Mouse (Mus musculus) neural tube, embryonic 12.5 days (tissue): ENCODE data around the gene Prok1. TPM values are rescaled to one million over a fixed set of nuclear protein-coding genes. Genes with fewer than 3 reads are reported as not detected.

Source experiments
- ATAC-seq: fragments of 200-750 bp; cut with Nextera tagmentation; 2 replicates; pipeline ENCODE4 v1.8.0; 2017; ENCODE audit warnings: low read depth, mild to moderate bottlenecking, moderate TSS enrichment, moderate library complexity; ENCODE audit not compliant: low FRiP score
- H3K27ac ChIP-seq: fragments of 300-500 bp; sonication (generic); 2 replicates; pipeline ENCODE4 v1.5.1; 2016
- H3K27me3 ChIP-seq: fragments of 300-500 bp; sonication (generic); replicated peaks from 2 replicates; pipeline ENCODE4 v1.6.1; 2016; ENCODE audit warnings: mild to moderate bottlenecking
- H3K36me3 ChIP-seq: fragments of 300-500 bp; sonication (generic); 2 replicates; pipeline ENCODE4 v1.6.1; 2016; ENCODE audit warnings: mild to moderate bottlenecking
- H3K4me1 ChIP-seq: fragments of 300-500 bp; sonication (generic); 2 replicates; pipeline ENCODE4 v1.6.1; 2016
- H3K4me2 ChIP-seq: fragments of 300-500 bp; sonication (generic); replicated peaks from 2 replicates; pipeline ENCODE4 v1.6.1; 2016; ENCODE audit warnings: mild to moderate bottlenecking
- H3K4me3 ChIP-seq: fragments of 300-500 bp; sonication (generic); 2 replicates; pipeline ENCODE4 v1.5.1; 2016
- H3K9ac ChIP-seq: fragments of 300-500 bp; sonication (generic); 2 replicates; pipeline ENCODE4 v1.6.1; 2016; ENCODE audit warnings: mild to moderate bottlenecking
- H3K9me3 ChIP-seq: fragments of 300-500 bp; sonication (generic); 2 replicates; pipeline ENCODE4 v1.6.1; 2016; ENCODE audit warnings: mild to moderate bottlenecking
- WGBS: fragments of 180-500 bp; shearing (Covaris S2); methylation state at CpG from one replicate; pipeline ENCODE4 v1.1.7; 2016; 5-methylcytosine and 5-hydroxymethylcytosine counted together
- polyA plus RNA-seq: library from polyadenylated mRNA; unstranded; fragments of >200 nt; fragmentation: Nextera tagmentation; extraction: Ambion mirVana; gene quantifications from 2 replicates; pipeline ENCODE4 v1.2.1, GENCODE M21; 2016

Prok1 gene
- polyA plus RNA-seq, 1 experiment from 2014 or later = not detected

DNA sequence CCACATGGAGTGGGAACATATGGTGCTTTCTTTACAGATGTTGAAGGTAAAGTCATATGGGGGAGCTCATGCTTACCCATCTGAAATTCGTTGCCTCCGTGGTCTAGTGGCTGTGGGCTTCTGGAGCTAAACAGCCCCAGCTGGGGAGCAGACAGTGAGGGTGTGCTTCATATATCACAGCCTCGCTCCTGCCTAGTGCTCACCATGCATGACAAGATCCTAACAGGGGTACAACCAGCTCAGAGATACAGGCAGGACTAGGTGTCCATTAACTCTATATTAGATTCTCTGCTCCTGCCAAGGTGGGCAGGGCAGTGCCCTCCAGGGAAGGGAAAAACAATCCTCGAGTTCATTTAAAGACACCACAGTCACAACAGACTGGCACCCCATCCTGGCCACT, 8.3 kb downstream of the Prok1 start:
- Histone ChIP-seq H3K4me3 (no peak overlapping the region), H3K9me3 (no peaks in the 10 kb centered on the region), H3K27me3 (no peaks in the 10 kb centered on the region), H3K36me3 (no peaks in the 10 kb centered on the region), H3K27ac (no peak overlapping the region), H3K9ac (no peak overlapping the region), H3K4me2 (no peak overlapping the region), H3K4me1 (no peaks in the 10 kb centered on the region)
- 59% methylated on average over 4 of the region's 4 CpGs for WGBS
- no peak for ATAC-seq

- ATAC-seq = no peak
- 57% methylated on average over 1 of the region's 1 CpGs for WGBS
- no peaks in the 10 kb centered on the region for H3K4me1 ChIP-seq
- H3K27me3 ChIP-seq = no peaks in the 10 kb centered on the region
- H3K27ac ChIP-seq = no peak within 1 kb of the TSS
- H3K4me3 ChIP-seq = no peak within 1 kb of the TSS
- H3K4me2 ChIP-seq = no peak within 1 kb of the TSS
- H3K36me3 ChIP-seq = no peaks in the 10 kb centered on the region
- H3K9ac ChIP-seq = no peak within 1 kb of the TSS
- H3K9me3 ChIP-seq = no peaks in the 10 kb centered on the region
Observed at GRCm38 (mm10) chr3:107230527-107230926, 9.0 kb downstream of the Prok1 start, which contains the start of gene A630076J17Rik. Gene A630076J17Rik, plus strand, starts transcription at chr3:107230614.

DNA sequence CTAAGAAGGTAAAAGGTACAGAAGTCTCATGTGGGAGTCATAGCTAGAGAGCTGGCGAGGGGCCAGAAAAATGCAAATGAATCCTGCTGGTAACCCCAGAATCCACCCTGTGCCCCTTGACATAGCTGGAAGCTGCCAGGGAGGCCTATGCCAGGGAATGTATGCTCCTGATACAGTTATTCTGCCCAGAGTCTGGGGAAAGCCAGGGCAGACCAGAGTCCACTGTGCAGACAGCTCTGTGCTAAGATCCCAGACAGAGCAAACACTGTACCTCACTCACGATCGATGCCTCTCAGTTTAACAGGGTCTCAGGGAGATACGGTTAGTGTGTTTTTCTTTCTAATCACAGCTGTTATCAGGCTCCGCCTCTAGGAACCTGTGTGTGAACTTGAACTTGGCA, 9.7 kb downstream of the Prok1 start:
- Histone ChIP-seq H3K27ac (no peak overlapping the region), H3K4me3 (no peak overlapping the region), H3K27me3 (no peaks in the 10 kb centered on the region), H3K9ac (no peak overlapping the region), H3K9me3 (no peaks in the 10 kb centered on the region), H3K36me3 (no peaks in the 10 kb centered on the region), H3K4me2 (no peak overlapping the region), H3K4me1 (no peaks in the 10 kb centered on the region)
- WGBS = 75% methylated on average over 5 of the region's 5 CpGs
- ATAC-seq = no peak

DNA sequence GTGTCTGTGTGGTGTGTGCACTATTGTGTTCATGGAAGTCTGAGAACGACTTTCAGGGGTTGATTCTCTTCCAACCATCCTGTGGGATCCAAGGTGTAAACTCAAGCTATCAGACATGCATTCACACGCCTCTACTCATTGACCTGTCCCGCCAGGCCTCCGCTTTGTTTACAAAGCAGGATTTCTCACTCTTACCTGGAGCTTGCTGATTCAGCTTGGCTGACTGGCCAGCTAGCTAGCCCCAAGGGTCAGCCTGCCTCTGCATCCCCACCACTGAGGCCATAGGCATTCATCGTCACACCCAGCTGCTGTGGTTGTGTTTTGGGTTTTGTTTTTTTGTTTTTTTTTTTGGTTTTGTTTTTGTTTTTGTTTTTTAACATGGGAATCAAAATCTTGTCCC, 10.3 kb downstream of the Prok1 start:
- 85% methylated on average over 5 of the region's 5 CpGs for WGBS
- Histone ChIP-seq H3K27ac (no peak overlapping the region), H3K4me3 (no peak overlapping the region), H3K27me3 (no peaks in the 10 kb centered on the region), H3K4me1 (no peaks in the 10 kb centered on the region), H3K36me3 (no peaks in the 10 kb centered on the region), H3K4me2 (no peak overlapping the region), H3K9me3 (no peaks in the 10 kb centered on the region), H3K9ac (no peak overlapping the region)
- ATAC-seq = no peak

GRCm38 (mm10) chr3:107225820-107226219, 13.7 kb downstream of the Prok1 start:
- Histone ChIP-seq H3K4me1 (no peaks in the 10 kb centered on the region), H3K27ac (no peak overlapping the region), H3K36me3 (no peaks in the 10 kb centered on the region), H3K27me3 (no peaks in the 10 kb centered on the region), H3K4me2 (no peak overlapping the region), H3K4me3 (no peak overlapping the region), H3K9me3 (no peaks in the 10 kb centered on the region), H3K9ac (no peak overlapping the region)
- WGBS = 90% methylated on average over 5 of the region's 5 CpGs
- no peak for ATAC-seq

- Histone ChIP-seq H3K9me3 (no peaks in the 10 kb centered on the region), H3K9ac (no peak overlapping the region), H3K27me3 (no peaks in the 10 kb centered on the region), H3K4me3 (no peak overlapping the region), H3K36me3 (no peaks in the 10 kb centered on the region), H3K27ac (no peak overlapping the region), H3K4me1 (no peaks in the 10 kb centered on the region), H3K4me2 (no peak overlapping the region)
- ATAC-seq = no peak
- WGBS = 62% methylated on average over 1 of the region's 1 CpGs
Observed at GRCm38 (mm10) chr3:107223230-107223629, 16.3 kb downstream of the Prok1 start.

GRCm38 (mm10) chr3:107221608-107222007, 17.9 kb downstream of the Prok1 start, which contains the start of gene Cym:
Gene Cym, minus strand, starts transcription at chr3:107221732.
- Histone ChIP-seq H3K27ac (no peak within 1 kb of the TSS), H3K9ac (no peak within 1 kb of the TSS), H3K4me2 (no peak within 1 kb of the TSS), H3K9me3 (no peaks in the 10 kb centered on the region), H3K27me3 (no peaks in the 10 kb centered on the region), H3K4me3 (no peak within 1 kb of the TSS), H3K36me3 (no peaks in the 10 kb centered on the region), H3K4me1 (no peaks in the 10 kb centered on the region)
- ATAC-seq = no peak
- 85% methylated on average over 10 of the region's 10 CpGs for WGBS

DNA sequence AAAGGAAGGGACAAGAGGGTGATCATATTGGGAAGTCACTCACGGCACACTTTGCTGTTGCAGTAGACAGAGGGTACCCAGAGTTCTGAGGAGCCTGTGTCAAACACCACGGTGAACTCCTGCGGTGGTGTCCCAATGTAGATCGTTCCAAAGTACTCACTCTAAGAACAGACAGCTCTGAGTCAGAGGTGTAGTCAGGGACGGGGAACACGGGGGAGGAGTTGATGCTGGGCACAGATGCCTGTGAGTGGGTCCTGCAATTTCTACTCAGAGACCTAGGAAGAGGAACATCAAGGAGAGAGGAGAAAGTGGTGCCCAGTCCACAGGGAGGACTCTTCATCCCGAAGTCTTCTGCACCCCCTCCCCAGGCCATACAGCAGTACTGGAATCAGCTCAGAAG, 20.9 kb downstream of the Prok1 start:
- WGBS = 89% methylated on average over 7 of the region's 7 CpGs
- no peaks in the 10 kb centered on the region for H3K4me1 ChIP-seq
- H3K9ac ChIP-seq = no peak overlapping the region
- ATAC-seq = no peak
- no peaks in the 10 kb centered on the region for H3K27me3 ChIP-seq
- H3K36me3 ChIP-seq = no peaks in the 10 kb centered on the region
- H3K27ac ChIP-seq = no peak overlapping the region
- no peak overlapping the region for H3K4me3 ChIP-seq
- H3K4me2 ChIP-seq = no peak overlapping the region
- no peaks in the 10 kb centered on the region for H3K9me3 ChIP-seq

DNA sequence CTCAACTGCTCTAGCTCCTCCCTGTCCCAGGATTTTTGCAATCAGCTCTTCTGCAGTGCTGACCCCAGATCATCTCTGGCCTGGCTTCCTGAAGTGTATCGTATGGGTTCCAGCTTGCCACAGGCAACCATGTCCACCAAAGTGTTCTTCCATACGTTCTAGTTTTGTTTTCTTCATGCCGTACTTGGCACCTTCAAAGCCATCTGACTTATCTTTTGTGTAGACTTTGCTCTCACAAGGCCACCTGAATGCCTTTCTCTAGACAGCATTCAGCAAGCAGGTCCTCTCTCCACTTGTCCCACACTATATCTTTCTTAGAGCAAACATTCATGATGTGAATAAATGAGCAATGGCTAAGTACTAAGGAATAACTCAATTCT, 22.4 kb downstream of the Prok1 start:
- no peaks in the 10 kb centered on the region for H3K9me3 ChIP-seq
- no peak overlapping the region for H3K9ac ChIP-seq
- no peaks in the 10 kb centered on the region for H3K27me3 ChIP-seq
- 86% methylated on average over 3 of the region's 3 CpGs for WGBS
- no peak for ATAC-seq
- no peaks in the 10 kb centered on the region for H3K36me3 ChIP-seq
- no peak overlapping the region for H3K27ac ChIP-seq
- no peak overlapping the region for H3K4me2 ChIP-seq
- no peaks in the 10 kb centered on the region for H3K4me1 ChIP-seq
- no peak overlapping the region for H3K4me3 ChIP-seq

- no peak overlapping the region for H3K4me2 ChIP-seq
- no peak for ATAC-seq
- no peak overlapping the region for H3K27ac ChIP-seq
- WGBS = 71% methylated on average over 8 of the region's 8 CpGs
- no peaks in the 10 kb centered on the region for H3K27me3 ChIP-seq
- no peaks in the 10 kb centered on the region for H3K4me1 ChIP-seq
- no peak overlapping the region for H3K4me3 ChIP-seq
- no peaks in the 10 kb centered on the region for H3K9me3 ChIP-seq
- H3K9ac ChIP-seq = no peak overlapping the region
- H3K36me3 ChIP-seq = no peaks in the 10 kb centered on the region
Observed at GRCm38 (mm10) chr3:107216400-107217100, 23.0 kb downstream of the Prok1 start.

GRCm38 (mm10) chr3:107214606-107215005, 24.9 kb downstream of the Prok1 start:
- Histone ChIP-seq H3K4me3 (no peak overlapping the region), H3K4me2 (no peak overlapping the region), H3K36me3 (no peaks in the 10 kb centered on the region), H3K4me1 (no peaks in the 10 kb centered on the region), H3K27ac (no peak overlapping the region), H3K9ac (no peak overlapping the region), H3K27me3 (no peaks in the 10 kb centered on the region), H3K9me3 (no peaks in the 10 kb centered on the region)
- 84% methylated on average over 5 of the region's 5 CpGs for WGBS
- no peak for ATAC-seq

- Histone ChIP-seq H3K9me3 (no peaks in the 10 kb centered on the region), H3K36me3 (no peaks in the 10 kb centered on the region), H3K4me1 (peaks cover 21% of the 10 kb centered on the region), H3K27me3 (no peaks in the 10 kb centered on the region), H3K9ac (no peak overlapping the region), H3K4me2 (no peak overlapping the region), H3K27ac (no peak overlapping the region), H3K4me3 (no peak overlapping the region)
- 62% methylated on average over 7 of the region's 7 CpGs for WGBS
- ATAC-seq = peak; percentile 72
Observed at GRCm38 (mm10) chr3:107207625-107208253, 31.8 kb downstream of the Prok1 start.
